Comparison of ENCODE assay signal across 15 mouse cellular contexts in genomic region chr15:81650636-81651035, GRCm38 (mm10). TPM values are rescaled to one million over a fixed set of nuclear protein-coding genes. Genes with fewer than 3 reads are reported as not detected.
DNase-seq lines count a peak whose midpoint lies in the region; ATAC-seq and TF ChIP-seq lines count a peak whose summit lies in the region.
"Had no signal": no experiment of that assay in that cellular context is flagged by ENCODE, and none has a peak within 500 bp of the region (broad histone marks: within the 10 kb centered on the region; RNA-seq: fewer than 3 reads in every experiment).

No protein-coding gene starts in this region.

- peak overlapping the region; percentile 32; the same call in 1 of the 2 replicates for H3K27ac ChIP-seq in layer of hippocampus, adult 2 months
- H3K27ac ChIP-seq in lung, postnatal 0 days (ENCODE audit: low read length): no peak overlapping the region
- H3K27ac ChIP-seq: hindbrain, embryonic 10.5 days; left cerebral cortex, adult 2 months; midbrain, embryonic 12.5 days had no signal

- H3K27me3 ChIP-seq in lung, postnatal 0 days (replicated peaks; ENCODE audit: insufficient read depth, low read length): no peaks in the 10 kb centered on the region
- H3K27me3 ChIP-seq: midbrain, embryonic 12.5 days had no signal

- peak; percentile 9 for DNase-seq in gastrocnemius, postnatal 14 days
- DNase-seq in gastrocnemius, postnatal 36 days: no peak
- DNase-seq in layer of hippocampus, adult 2 months (ENCODE audit: low spot score in 2 of 2): no peak
- no peak for DNase-seq in layer of hippocampus, adult 9-11 months
- peak; percentile 84 for DNase-seq in cerebellum, adult 9-11 months
- no peak for DNase-seq in neural tube, embryonic 10.5 days (ENCODE audit: extremely low spot score, low spot score)
- DNase-seq in lung, postnatal 0 days (ENCODE audit: low spot score): no peak
- DNase-seq: lung, postnatal 36 days; right cerebral cortex, postnatal 25 days had no signal

- no peak overlapping the region for H3K4me3 ChIP-seq in layer of hippocampus, adult 2 months
- H3K4me3 ChIP-seq in lung, postnatal 0 days (ENCODE audit: low read depth, low read length): no peak overlapping the region
- H3K4me3 ChIP-seq: hindbrain, embryonic 10.5 days; left cerebral cortex, adult 2 months; midbrain, embryonic 12.5 days had no signal

- no peak overlapping the region for H3K9ac ChIP-seq in lung, postnatal 0 days (replicated peaks; ENCODE audit: low read depth)
- H3K9ac ChIP-seq: midbrain, embryonic 12.5 days had no signal

- H3K9me3 ChIP-seq in lung, postnatal 0 days (ENCODE audit: low read length): no peaks in the 10 kb centered on the region
- H3K9me3 ChIP-seq: hindbrain, embryonic 10.5 days; midbrain, embryonic 12.5 days had no signal

- H3K4me2 ChIP-seq in lung, postnatal 0 days (replicated peaks; ENCODE audit: low read depth, low read length): no peak overlapping the region
- H3K4me2 ChIP-seq: midbrain, embryonic 12.5 days had no signal

- TF ChIP-seq EP300 in lung, postnatal 0 days (IDR thresholded peaks at IDR 0.05): no peak

- TF ChIP-seq CTCF in layer of hippocampus, adult 2 months (conservative IDR thresholded peaks at IDR 0.05): no peak
- no peak for TF ChIP-seq CTCF in lung, postnatal 0 days (IDR thresholded peaks at IDR 0.05)

- 90% methylated on average over 7 of the region's 7 CpGs for WGBS in lung, postnatal 0 days

- intact Hi-C loops in gastrocnemius, postnatal 14 days (cut with DNase I; ENCODE audit: low total_unique reads): no loop called here
- intact Hi-C loops in gastrocnemius, postnatal 36 days (cut with DNase I): no loop called here

- no peaks in the 10 kb centered on the region for H3K4me1 ChIP-seq in lung, postnatal 0 days (ENCODE audit: insufficient read depth, low read depth, low read length)
- H3K4me1 ChIP-seq: hindbrain, embryonic 10.5 days; midbrain, embryonic 12.5 days had no signal

- ATAC-seq in cerebellum, adult (ENCODE audit: insufficient number of reproducible peaks, low FRiP score, low TSS enrichment): peak; percentile 52; the same call in 1 of the 2 replicates
- no peak for ATAC-seq in lung, postnatal 0 days
- ATAC-seq: forebrain, embryonic 16.5 days; intestine, embryonic 16.5 days had no signal

- H3K36me3 ChIP-seq in lung, postnatal 0 days (ENCODE audit: insufficient read depth, low read length): peaks cover 30% of the 10 kb centered on the region

RNA-seq across cellular contexts. Expression of gene L3mbtl2, which starts 13.1 kb away (rescaled TPM):
- total RNA-seq in gastrocnemius, postnatal 14 days (2021): 1 to 10 TPM; 5.3 to 7.2 TPM
- 1 to 10 TPM; 7.3 TPM for total RNA-seq in gastrocnemius, postnatal 36 days (2021)
- 10 to 100 TPM; 40.8 to 43.5 TPM for total RNA-seq in layer of hippocampus, adult 2 months (2021)
- 9.4 and 9.6 TPM in 2 replicates for polyA plus RNA-seq in lung, postnatal 0 days (2015; fragmentation: Nextera tagmentation; extraction: Ambion mirVana)

RNA-seq across cellular contexts. Expression of gene Chadl, which starts 46.5 kb away (rescaled TPM):
- total RNA-seq in gastrocnemius, postnatal 14 days (2021): 1 to 10 TPM in 1 of 2 experiments, under 1 TPM in 1; 0.91 to 1.8 TPM
- 1 to 10 TPM in 1 of 2 experiments, under 1 TPM in 1; 0.67 to 1.4 TPM for total RNA-seq in gastrocnemius, postnatal 36 days (2021)
- total RNA-seq in layer of hippocampus, adult 2 months (2021): 10 to 100 TPM; 11.7 to 12.3 TPM
- 2.6 and 2.7 TPM in 2 replicates for polyA plus RNA-seq in lung, postnatal 0 days (2015; fragmentation: Nextera tagmentation; extraction: Ambion mirVana)

Comparison
In these comparisons a context has a peak if more than half of its experiments do, and no peak if none do; other contexts are left out.
1. DNase-seq: peak in gastrocnemius, postnatal 14 days (single experiment) and cerebellum, adult 9-11 months (single experiment); none in gastrocnemius, postnatal 36 days (0 of 2), layer of hippocampus, adult 2 months (0 of 2), layer of hippocampus, adult 9-11 months (single experiment), neural tube, embryonic 10.5 days (single experiment) and lung, postnatal 0 days (single experiment).
2. RNA of gene L3mbtl2, which starts 13.1 kb away (total RNA-seq): 40.8 to 43.5 TPM in layer of hippocampus, adult 2 months; 7.3 TPM in gastrocnemius, postnatal 36 days and 5.3 to 7.2 TPM in gastrocnemius, postnatal 14 days; every median in the first group is over 4 times any median in the second.
3. RNA of gene Chadl, which starts 46.5 kb away (total RNA-seq): 11.7 to 12.3 TPM in layer of hippocampus, adult 2 months; 0.91 to 1.8 TPM in gastrocnemius, postnatal 14 days and 0.67 to 1.4 TPM in gastrocnemius, postnatal 36 days; every median in the first group is over 4 times any median in the second.